In genomic region chr4:141858501-141858900, GRCm38 (mm10) we compare ENCODE assay signal across 15 mouse cellular contexts. TPM values are rescaled to one million over a fixed set of nuclear protein-coding genes. Genes with fewer than 3 reads are reported as not detected.
DNase-seq lines count a peak whose midpoint lies in the region; ATAC-seq and TF ChIP-seq lines count a peak whose summit lies in the region.
"Had no signal": no experiment of that assay in that cellular context is flagged by ENCODE, and none has a peak within 500 bp of the region (broad histone marks: within the 10 kb centered on the region; RNA-seq: fewer than 3 reads in every experiment).

No protein-coding gene starts in this region.

- no peak for TF ChIP-seq POLR2A in kidney, adult 2 months (IDR thresholded peaks at IDR 0.05; ENCODE audit: low read depth, low read length)

- no peak for ATAC-seq in neural tube, embryonic 15.5 days (ENCODE audit: low FRiP score)
- no peak for ATAC-seq in stomach, postnatal 0 days (ENCODE audit: low FRiP score, low TSS enrichment)

- H3K9me3 ChIP-seq in neural tube, embryonic 15.5 days (replicated peaks), result no peaks in the 10 kb centered on the region
- no peaks in the 10 kb centered on the region for H3K9me3 ChIP-seq in stomach, postnatal 0 days (ENCODE audit: control insufficient read depth, low read length)
- H3K9me3 ChIP-seq: hindbrain, embryonic 10.5 days had no signal

- no peak for TF ChIP-seq EP300 in stomach, postnatal 0 days (optimal IDR thresholded peaks at IDR 0.05)

- no peaks in the 10 kb centered on the region for H3K27me3 ChIP-seq in kidney, adult 2 months (replicated peaks; ENCODE audit: control insufficient read depth, insufficient read depth, low read length)
- no peaks in the 10 kb centered on the region for H3K27me3 ChIP-seq in neural tube, embryonic 15.5 days (replicated peaks)
- no peaks in the 10 kb centered on the region for H3K27me3 ChIP-seq in stomach, postnatal 0 days (ENCODE audit: control insufficient read depth, insufficient read depth, low read length)
- H3K27me3 ChIP-seq: Patski had no signal

- H3K4me3 ChIP-seq in kidney, adult 2 months (ENCODE audit: insufficient read depth, low read depth, low read length), result no peak overlapping the region
- no peak overlapping the region for H3K4me3 ChIP-seq in neural tube, embryonic 15.5 days (replicated peaks)
- H3K4me3 ChIP-seq in stomach, postnatal 0 days (ENCODE audit: low read depth, low read length), result no peak overlapping the region
- H3K4me3 ChIP-seq: hindbrain, embryonic 10.5 days; myocyte had no signal

- H3K4me2 ChIP-seq in neural tube, embryonic 15.5 days, result no peak overlapping the region
- H3K4me2 ChIP-seq in stomach, postnatal 0 days (replicated peaks; ENCODE audit: low read depth), result no peak overlapping the region

- DNase-seq in cerebellum, postnatal 10 days, result peak; percentile 63 to 64
- DNase-seq in cerebellum, postnatal 4 days (ENCODE audit: low spot score in 2 of 2), result no peak
- peak; percentile 34 for DNase-seq in kidney, adult 2 months
- DNase-seq in kidney, adult 8-10 months, result no peak
- DNase-seq in neural tube, embryonic 10.5 days (ENCODE audit: extremely low spot score, low spot score), result no peak
- DNase-seq in stomach, postnatal 0 days (ENCODE audit: low spot score), result no peak
- no peak for DNase-seq in thymus, postnatal 14 days
- DNase-seq: adrenal gland, postnatal 25 days; cerebellum, postnatal 36 days; thymus, postnatal 4 days had no signal

- TF ChIP-seq CTCF in kidney, adult 2 months (conservative IDR thresholded peaks at IDR 0.05; ENCODE audit: insufficient read depth, insufficient read length, low read depth, low read length), result no peak
- TF ChIP-seq CTCF in stomach, postnatal 0 days (IDR thresholded peaks at IDR 0.05; ENCODE audit: low read depth), result no peak

- H3K36me3 ChIP-seq in kidney, adult 2 months (ENCODE audit: control insufficient read depth, insufficient read depth, low read length), result no peaks in the 10 kb centered on the region
- peaks cover 8% of the 10 kb centered on the region for H3K36me3 ChIP-seq in neural tube, embryonic 15.5 days
- peaks cover 7% of the 10 kb centered on the region for H3K36me3 ChIP-seq in stomach, postnatal 0 days (ENCODE audit: control insufficient read depth, insufficient read depth, low read length)

- no peak overlapping the region for H3K9ac ChIP-seq in neural tube, embryonic 15.5 days (replicated peaks)
- no peak overlapping the region for H3K9ac ChIP-seq in stomach, postnatal 0 days (ENCODE audit: low read length)

- no peak overlapping the region for H3K27ac ChIP-seq in kidney, adult 2 months (ENCODE audit: insufficient read depth, low read depth, low read length)
- H3K27ac ChIP-seq in neural tube, embryonic 15.5 days (replicated peaks), result 0 out of 2 replicates have a peak overlapping the region, but pooled peaks have one; percentile 9
- 0 out of 2 replicates have a peak overlapping the region, but pooled peaks have one; percentile 30 for H3K27ac ChIP-seq in stomach, postnatal 0 days (replicated peaks)
- H3K27ac ChIP-seq: hindbrain, embryonic 10.5 days; macrophage had no signal

- 77% methylated on average over 20 of the region's 20 CpGs for WGBS in kidney, adult 2 months
- 87% methylated on average over 20 of the region's 20 CpGs for WGBS in neural tube, embryonic 15.5 days
- 56% methylated on average over 20 of the region's 20 CpGs for WGBS in stomach, postnatal 0 days

- no peaks in the 10 kb centered on the region; the same call in 1 of the 2 replicates for H3K4me1 ChIP-seq in kidney, adult 2 months (ENCODE audit: control insufficient read depth, insufficient read depth, low read length)
- 0 out of 2 replicates have a peak, but pooled peaks cover 4% of the 10 kb centered on the region for H3K4me1 ChIP-seq in neural tube, embryonic 15.5 days
- H3K4me1 ChIP-seq in stomach, postnatal 0 days (replicated peaks; ENCODE audit: control insufficient read depth, insufficient read depth), result no peaks in the 10 kb centered on the region

RNA-seq across cellular contexts. Expression of gene Ctrc, which starts 12.3 kb away (rescaled TPM):
- polyA plus RNA-seq in kidney, adult 2 months (2012; rRNA removed), result 0.10 TPM in 1 of 2 replicates, not detected in the other
- polyA plus RNA-seq in neural tube, embryonic 15.5 days (2015; fragmentation: Nextera tagmentation; extraction: Ambion mirVana), result not detected in 2 replicates
- polyA plus RNA-seq in stomach, postnatal 0 days (2015; fragmentation: Nextera tagmentation; extraction: Ambion mirVana), result not detected in 2 replicates
- polyA plus RNA-seq: hindbrain, embryonic 10.5 days; macrophage; myocyte; Patski had no signal

RNA-seq across cellular contexts. Expression of gene Efhd2, which starts 16.2 kb away (rescaled TPM):
- 36.3 and 41.0 TPM in 2 replicates for polyA plus RNA-seq in kidney, adult 2 months (2012; rRNA removed)
- polyA plus RNA-seq in neural tube, embryonic 15.5 days (2015; fragmentation: Nextera tagmentation; extraction: Ambion mirVana), result 75.6 and 85.4 TPM in 2 replicates
- polyA plus RNA-seq in stomach, postnatal 0 days (2015; fragmentation: Nextera tagmentation; extraction: Ambion mirVana), result 111 and 121 TPM in 2 replicates

RNA-seq across cellular contexts. Expression of gene Cela2a, which starts 32.5 kb away (rescaled TPM):
- polyA plus RNA-seq in kidney, adult 2 months (2012; rRNA removed), result 0.52 TPM in 1 of 2 replicates, not detected in the other
- 1.3 TPM in 1 of 2 replicates, not detected in the other for polyA plus RNA-seq in neural tube, embryonic 15.5 days (2015; fragmentation: Nextera tagmentation; extraction: Ambion mirVana)
- 18.1 and 22.4 TPM in 2 replicates for polyA plus RNA-seq in stomach, postnatal 0 days (2015; fragmentation: Nextera tagmentation; extraction: Ambion mirVana)
- polyA plus RNA-seq: hindbrain, embryonic 10.5 days; macrophage; myocyte; Patski had no signal

Comparison
In these comparisons a context has a peak if more than half of its experiments do, and no peak if none do; other contexts are left out.
1. DNase-seq: peak in cerebellum, postnatal 10 days (2 of 2) and kidney, adult 2 months (single experiment); none in cerebellum, postnatal 4 days (0 of 2), kidney, adult 8-10 months (0 of 2), neural tube, embryonic 10.5 days (single experiment), stomach, postnatal 0 days (single experiment) and thymus, postnatal 14 days (single experiment).